Mouse (Mus musculus) kidney, adult 2 months (tissue): ENCODE measurements around the gene Trim58.

Experiments
- CTCF ChIP-seq: fragments of 200-500 bp; conservative IDR thresholded peaks from 2 replicates; pipeline ENCODE4 v1.5.1; 2011; ENCODE audit warnings: low read depth, mild to moderate bottlenecking, control low read depth, low read length, moderate library complexity, mixed read lengths; ENCODE audit not compliant: insufficient read depth, insufficient read length
- POLR2A ChIP-seq: fragments of 200-500 bp; IDR thresholded peaks from one replicate; pipeline ENCODE4 v1.6.1; 2011; ENCODE audit warnings: low read depth, low read length, control low read depth

- TF ChIP-seq POLR2A = no peak
- no peak for TF ChIP-seq CTCF
Measured at GRCm38 (mm10) chr11:58605228-58605627, 35.0 kb upstream of the Trim58 start.
